Mouse (Mus musculus) layer of hippocampus, adult 11-12 months (tissue): ENCODE results near the gene Slbp.

Source experiments
- DNase-seq: peaks from one replicate; pipeline ENCODE4 v3.0.0; 2022; ENCODE audit warnings: low spot score

Slbp gene

DNA sequence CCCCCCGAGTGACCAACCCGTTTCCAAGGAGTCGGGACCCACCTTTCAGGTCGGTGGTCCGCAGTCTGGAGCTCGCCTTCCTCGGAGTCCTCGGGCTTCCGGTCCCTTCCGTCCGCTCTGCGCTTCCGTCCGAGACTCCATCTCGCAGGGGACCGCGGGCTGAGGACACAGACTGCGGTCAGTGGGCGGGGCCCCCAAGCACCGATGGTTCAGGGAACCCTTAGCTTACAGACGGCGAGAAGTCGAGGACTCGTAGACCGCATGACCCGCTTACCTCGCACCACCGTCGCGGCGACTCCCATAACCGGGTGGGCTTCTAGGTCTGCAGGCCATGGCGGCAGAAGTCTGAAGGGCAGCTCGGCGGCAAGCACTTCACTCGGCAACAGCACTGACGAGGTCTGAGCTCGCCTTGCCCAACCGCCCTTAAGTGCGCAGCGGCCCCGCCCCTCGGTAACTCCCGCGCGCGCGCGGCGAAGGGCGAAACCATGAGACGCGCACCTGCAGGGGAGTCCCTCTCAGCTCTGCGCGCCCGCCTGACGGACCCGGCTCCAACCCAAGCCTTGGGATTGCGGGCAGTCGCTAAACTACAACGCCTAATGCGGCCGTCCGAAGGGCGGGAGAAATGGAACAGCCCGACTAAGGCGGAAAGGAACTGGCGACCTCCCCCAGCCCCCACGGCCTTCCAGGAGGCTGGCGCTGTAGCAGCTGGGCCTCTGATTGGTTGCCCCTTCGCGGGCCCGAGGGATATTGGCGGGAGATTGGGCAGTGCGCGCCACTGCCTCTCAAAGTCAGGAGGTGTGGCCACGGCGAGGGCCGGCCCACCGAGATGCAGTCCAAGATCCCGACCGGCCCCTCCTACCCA, at the start of gene Slbp:
Gene Slbp (minus strand): TSS at position 654 of the 862 bp plus-strand sequence.
- peak; percentile 96 for DNase-seq

GRCm38 (mm10) chr5:33701832-33702231, 49.5 kb upstream of the Slbp start:
- DNase-seq = no peak

DNA sequence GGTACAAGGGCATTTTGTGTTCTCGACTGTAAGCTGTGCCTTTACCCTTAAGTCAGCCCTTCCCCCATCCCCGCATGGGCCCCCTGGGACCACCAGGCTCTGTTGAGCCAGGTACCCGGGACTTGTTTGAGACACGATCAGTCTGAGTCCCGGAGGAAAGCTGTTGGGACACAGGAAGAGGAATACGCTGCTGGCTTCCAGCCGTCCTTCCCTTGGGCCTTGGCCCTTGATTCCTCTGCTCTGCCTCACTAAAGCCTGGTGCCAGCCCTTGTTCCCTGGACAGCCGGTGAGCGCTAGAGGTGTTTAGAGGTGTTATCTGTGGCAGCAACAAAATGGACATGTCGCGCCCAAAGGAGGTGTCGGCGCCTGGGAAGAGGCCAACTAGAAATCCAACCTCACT, 47.6 kb upstream of the Slbp start:
- no peak for DNase-seq

DNA sequence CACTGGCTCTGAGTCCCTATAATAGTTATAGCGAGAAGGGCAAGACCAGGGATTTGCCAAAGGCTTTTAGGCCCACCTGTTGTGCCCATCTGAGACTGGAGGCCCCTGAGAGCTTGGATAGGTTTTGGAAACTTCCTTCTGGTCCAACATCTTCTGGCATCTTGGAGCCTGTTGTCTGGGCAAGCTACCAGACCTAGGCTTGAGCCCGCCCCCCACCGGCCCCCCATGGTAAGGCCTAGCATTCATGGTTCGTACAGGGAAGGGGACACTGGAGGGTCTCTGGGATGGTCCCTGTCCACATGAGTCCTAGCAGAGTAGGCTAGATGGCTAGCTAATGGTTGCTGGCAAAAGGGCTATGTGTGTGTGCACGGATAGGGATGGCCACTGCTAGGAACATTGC, 46.3 kb upstream of the Slbp start:
- DNase-seq = no peak

GRCm38 (mm10) chr5:33697947-33698512, 45.7 kb upstream of the Slbp start:
- DNase-seq = peak; percentile 48

DNA sequence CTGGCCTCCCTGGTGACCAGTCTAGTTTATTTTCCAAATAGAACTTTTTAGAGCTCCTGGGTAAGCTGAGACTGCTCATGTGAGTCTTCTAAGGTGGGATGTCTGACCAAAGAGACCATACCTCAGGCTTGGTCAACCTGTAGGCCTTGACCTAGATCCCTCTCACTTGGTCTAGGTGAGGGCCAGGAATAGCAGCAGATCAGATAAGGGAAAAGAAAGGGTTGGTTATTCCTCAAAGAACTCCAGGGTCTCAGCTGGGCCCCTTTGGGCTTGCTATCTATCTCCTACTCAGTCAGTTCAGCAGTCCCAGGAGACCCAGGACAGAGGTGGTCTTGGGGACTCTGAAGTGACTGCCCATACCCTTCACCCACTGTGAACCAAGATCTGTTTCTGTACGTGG, 45.2 kb upstream of the Slbp start:
- DNase-seq = no peak

DNA sequence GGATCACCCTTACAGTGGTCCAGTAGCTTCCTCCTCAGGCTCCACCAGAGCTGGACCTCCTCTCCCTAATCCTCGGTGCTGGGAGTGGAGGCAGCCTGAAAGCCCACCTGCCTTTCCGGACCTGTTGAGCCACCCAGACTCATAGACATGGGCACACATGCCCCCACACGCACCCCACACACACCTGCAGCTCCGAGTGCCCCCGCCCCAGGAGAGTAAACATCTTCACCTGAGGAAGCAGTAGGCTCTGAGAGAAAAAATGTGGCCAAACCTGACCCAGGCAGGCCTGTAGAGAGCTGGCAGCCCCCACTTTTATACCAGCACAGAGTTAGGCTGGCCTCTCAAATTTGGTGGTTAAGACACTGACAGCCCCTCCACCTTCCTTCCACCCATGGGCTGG, 44.1 kb upstream of the Slbp start:
- DNase-seq = no peak

DNA sequence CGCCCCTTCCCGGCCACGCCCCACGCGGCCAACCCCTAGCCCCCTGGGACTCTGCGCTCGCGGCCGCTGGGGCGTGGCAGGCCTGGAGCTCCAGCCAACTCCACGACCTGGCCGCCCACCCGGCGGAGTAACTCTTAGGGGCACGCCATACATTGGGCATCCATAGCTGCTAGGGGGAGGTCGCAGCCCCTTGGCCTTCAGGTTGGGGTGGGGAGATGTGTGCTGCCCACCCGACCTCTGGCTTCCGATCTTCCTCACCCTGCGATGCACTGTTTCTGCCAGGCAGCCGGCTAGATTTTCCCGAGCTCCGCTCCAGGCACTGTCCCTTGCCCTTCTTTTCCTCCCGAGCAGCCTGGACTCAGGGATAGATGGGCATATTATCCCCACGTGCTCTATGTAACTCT, 43.3 kb upstream of the Slbp start:
- DNase-seq = no peak

- DNase-seq = peak; percentile 52
Observed at GRCm38 (mm10) chr5:33694848-33695717, 42.7 kb upstream of the Slbp start.

DNA sequence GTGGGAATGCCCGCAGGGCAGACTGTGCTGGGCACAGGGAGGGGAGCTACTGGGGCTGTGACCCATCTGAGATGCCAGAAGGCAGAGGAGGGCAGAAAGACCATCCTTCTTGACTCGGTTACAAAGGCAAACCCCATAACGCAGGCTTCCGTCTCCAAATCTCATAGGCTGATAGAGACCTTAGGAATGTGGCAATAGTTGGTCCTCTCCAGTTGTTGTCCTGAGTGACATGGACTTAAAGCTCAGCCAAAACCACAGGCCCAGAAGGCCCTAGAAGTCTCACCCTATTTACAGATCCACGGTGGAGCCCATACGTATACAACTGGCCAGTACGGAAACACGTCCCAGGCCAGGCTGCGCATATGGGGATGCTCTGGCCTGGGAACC, 42.1 kb upstream of the Slbp start:
- no peak for DNase-seq

- no peak for DNase-seq
Observed at GRCm38 (mm10) chr5:33692393-33692792, 40.0 kb upstream of the Slbp start.

DNA sequence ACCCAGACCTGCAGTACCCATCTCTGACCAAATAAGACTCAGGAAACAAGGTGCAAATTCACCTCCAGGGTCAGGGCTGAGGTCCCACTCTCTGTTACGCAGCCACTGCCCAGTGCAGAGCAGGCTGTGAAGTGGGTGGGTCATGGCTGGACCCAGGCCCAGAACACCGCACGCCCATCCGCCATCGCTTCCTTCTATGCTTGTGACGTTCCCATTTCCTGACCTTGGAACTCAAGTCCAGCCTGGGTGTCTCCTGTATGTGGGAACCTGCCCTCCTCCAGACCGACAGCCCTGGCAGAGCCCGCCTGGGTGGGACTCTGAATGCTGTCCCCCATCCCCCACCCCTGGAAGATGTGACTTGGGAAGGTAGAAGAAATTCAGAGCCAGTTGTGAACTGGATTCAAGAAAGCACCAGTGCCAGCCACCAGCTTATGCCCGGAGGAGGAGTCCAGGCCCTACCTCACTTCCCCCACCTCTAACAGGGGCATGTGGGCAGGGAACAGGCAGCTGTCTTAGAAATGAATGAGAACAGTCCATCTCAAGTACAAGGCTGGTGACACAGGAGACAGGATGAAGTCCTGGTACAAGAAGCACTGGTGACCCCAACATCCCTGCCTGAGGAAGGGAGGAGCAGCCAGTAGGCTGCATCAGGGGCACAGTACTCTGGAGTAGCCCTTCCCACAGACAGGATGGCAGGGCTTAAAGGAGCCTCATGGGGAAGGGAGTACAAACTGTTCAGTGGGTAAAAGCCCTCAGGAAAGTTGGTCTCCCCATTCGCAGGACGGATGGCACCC, 37.7 kb upstream of the Slbp start:
- DNase-seq = no peak

DNA sequence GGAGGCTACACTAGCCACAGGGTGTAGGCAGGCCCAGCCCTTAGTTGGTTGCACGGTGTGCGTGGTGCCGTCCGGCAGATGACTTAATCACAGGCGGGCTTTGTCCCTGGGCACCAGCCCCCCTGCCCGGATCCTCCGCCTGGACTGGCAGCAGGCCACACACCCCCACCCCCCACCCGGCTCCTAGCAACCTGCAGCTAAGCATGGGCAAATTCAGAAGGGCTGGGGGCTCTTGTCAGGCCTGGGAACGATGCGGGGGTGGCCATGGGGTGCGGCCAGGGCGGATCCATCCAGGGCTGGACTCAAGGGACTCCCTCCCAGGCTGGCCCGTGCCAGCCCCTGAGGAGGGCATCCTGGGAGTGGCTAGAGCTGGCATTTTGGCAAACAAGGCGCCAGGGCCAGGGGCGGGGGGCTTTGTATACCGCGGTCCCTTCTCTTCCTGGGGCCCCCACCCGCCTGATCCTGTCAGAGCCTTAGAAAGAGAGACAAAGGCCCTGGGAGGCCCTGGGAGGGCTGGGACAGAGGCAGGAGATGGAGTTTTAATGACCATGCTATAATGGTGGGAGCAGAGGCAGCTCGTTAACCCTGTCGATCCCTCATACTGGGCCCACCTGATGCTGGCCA, 37.0 kb upstream of the Slbp start:
- no peak for DNase-seq

GRCm38 (mm10) chr5:33688278-33689220, 36.2 kb upstream of the Slbp start:
- no peak for DNase-seq

DNA sequence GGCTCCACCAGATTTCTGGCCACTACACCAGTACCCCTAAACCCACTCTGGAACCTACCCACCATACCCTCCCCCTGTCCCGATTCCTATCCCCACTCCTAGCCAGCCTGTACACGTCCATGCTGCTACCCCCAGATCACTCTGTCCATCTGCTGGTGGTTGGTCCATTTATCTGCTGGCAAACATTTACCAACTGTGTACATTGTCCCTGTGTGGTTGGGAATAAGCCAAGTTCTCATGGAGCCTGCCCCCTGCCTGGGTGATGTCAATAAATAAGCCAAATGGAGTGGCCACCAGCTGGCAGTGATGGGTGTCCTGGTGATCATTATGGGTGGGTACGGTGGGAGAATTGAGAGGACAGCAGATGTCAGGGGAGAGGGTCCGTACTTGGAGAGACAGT, 34.8 kb upstream of the Slbp start:
- DNase-seq = no peak

- DNase-seq = no peak
Observed at GRCm38 (mm10) chr5:33684932-33685331, 32.6 kb upstream of the Slbp start.

GRCm38 (mm10) chr5:33683897-33684652, 31.7 kb upstream of the Slbp start:
- DNase-seq = peak; percentile 71

DNA sequence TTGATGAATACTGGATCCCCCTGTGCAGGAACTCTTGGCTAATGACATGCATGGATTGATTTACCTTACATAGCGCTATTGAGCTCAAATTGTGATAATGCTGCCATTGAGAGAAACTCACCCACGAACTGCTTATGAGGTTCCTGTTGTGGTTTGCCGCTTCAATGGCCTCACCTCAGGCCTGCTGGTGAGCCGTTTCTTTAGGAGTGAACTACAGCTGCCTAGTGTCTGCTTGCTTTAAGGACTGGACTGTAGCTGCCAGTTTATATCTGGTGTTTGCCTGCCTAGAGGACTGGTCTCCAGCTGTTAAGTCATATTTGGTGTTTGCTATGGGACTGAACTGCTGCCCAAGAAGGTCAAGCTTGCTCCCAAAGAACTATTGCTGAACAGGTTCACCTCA, 30.6 kb upstream of the Slbp start:
- no peak for DNase-seq

GRCm38 (mm10) chr5:33681611-33682388, 29.4 kb upstream of the Slbp start:
- no peak for DNase-seq
